Comparison of ENCODE assay signal across 12 mouse cellular contexts in the genomic region with DNA sequence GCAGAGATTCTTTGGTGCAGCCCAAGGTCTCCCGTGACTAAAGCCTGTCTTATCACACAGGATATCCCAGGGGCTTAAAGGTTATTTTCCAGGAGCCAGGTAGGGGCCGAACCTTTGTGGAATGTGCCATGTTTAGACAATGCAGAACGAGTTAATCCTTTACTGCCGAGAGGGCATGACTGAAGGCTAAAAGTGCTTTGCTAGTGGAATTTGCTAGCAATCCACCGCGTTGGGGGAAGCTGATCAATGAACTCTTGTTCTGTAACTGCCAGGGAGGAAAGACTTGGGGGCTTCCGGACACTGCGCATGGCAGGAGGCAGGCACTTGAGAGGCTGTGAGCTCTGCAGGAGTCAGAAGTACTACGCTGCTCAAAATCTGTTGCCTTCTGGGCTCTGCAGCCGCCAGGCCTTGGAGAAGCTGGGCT.
DNase-seq lines count a peak whose midpoint lies in the region; ATAC-seq lines count a peak whose summit lies in the region.
"Had no signal": no experiment of that assay in that cellular context is flagged by ENCODE, and none has a peak within 500 bp of the region (broad histone marks: within the 10 kb centered on the region; RNA-seq: fewer than 3 reads in every experiment).

No protein-coding gene starts in this region.

- ATAC-seq in hindbrain, embryonic 16.5 days: peak; percentile 50; the same call in 1 of the 2 replicates
- ATAC-seq: Patski had no signal

- DNase-seq in hindbrain, embryonic 10.5 days (ENCODE audit: low spot score): no peak
- DNase-seq in R1 (ENCODE audit: low read depth, low spot score): peak; percentile 52
- peak; percentile 40 for DNase-seq in embryo, embryonic 11 days
- peak; percentile 36 for DNase-seq in kidney, postnatal 14 days
- DNase-seq in urinary bladder, adult 18-20 months (ENCODE audit: low spot score in 2 of 2): no peak
- DNase-seq in thymus, postnatal 4 days: no peak
- DNase-seq: adrenal gland, postnatal 36 days; cerebellum, adult 2 months; heart, postnatal 10 days; lung, postnatal 14 days had no signal

- H3K9me3 ChIP-seq in hindbrain, embryonic 16.5 days (ENCODE audit: control insufficient read depth, low read length): no peaks in the 10 kb centered on the region
- H3K9me3 ChIP-seq in hindbrain, embryonic 10.5 days: no peaks in the 10 kb centered on the region

- H3K9ac ChIP-seq in hindbrain, embryonic 16.5 days (ENCODE audit: low read depth, low read length): no peak overlapping the region; the same call in 1 of the 2 replicates

- no peaks in the 10 kb centered on the region for H3K36me3 ChIP-seq in hindbrain, embryonic 16.5 days (ENCODE audit: control insufficient read depth, insufficient read depth, low read length)
- H3K36me3 ChIP-seq in hindbrain, embryonic 10.5 days: no peaks in the 10 kb centered on the region

- H3K4me1 ChIP-seq in hindbrain, embryonic 16.5 days (ENCODE audit: control insufficient read depth, insufficient read depth, low read depth, low read length): no peaks in the 10 kb centered on the region; the same call in 1 of the 2 replicates
- H3K4me1 ChIP-seq in hindbrain, embryonic 10.5 days (replicated peaks): peaks cover 6% of the 10 kb centered on the region; the same call in 1 of the 2 replicates

- 34% methylated on average over 10 of the region's 10 CpGs for WGBS in hindbrain, embryonic 16.5 days
- 30% methylated on average over 10 of the region's 10 CpGs for WGBS in hindbrain, embryonic 10.5 days

- no peaks in the 10 kb centered on the region for H3K27me3 ChIP-seq in hindbrain, embryonic 16.5 days (replicated peaks; ENCODE audit: control insufficient read depth, insufficient read depth, low read length)
- no peaks in the 10 kb centered on the region for H3K27me3 ChIP-seq in hindbrain, embryonic 10.5 days (ENCODE audit: insufficient read depth, poor library complexity, severe bottlenecking)
- H3K27me3 ChIP-seq: Patski had no signal

- H3K4me3 ChIP-seq in hindbrain, embryonic 16.5 days (ENCODE audit: low read length): no peak overlapping the region
- H3K4me3 ChIP-seq in hindbrain, embryonic 10.5 days: no peak overlapping the region

- no peak overlapping the region for H3K27ac ChIP-seq in hindbrain, embryonic 16.5 days (ENCODE audit: low read depth, low read length)
- no peak overlapping the region; the same call in 1 of the 2 replicates for H3K27ac ChIP-seq in hindbrain, embryonic 10.5 days

- H3K4me2 ChIP-seq in hindbrain, embryonic 16.5 days (ENCODE audit: low read length): no peak overlapping the region

Comparison
In these comparisons a context has a peak if more than half of its experiments do, and no peak if none do; other contexts are left out.
1. DNase-seq: peak in R1 (single experiment), embryo, embryonic 11 days (single experiment) and kidney, postnatal 14 days (single experiment); none in hindbrain, embryonic 10.5 days (single experiment), urinary bladder, adult 18-20 months (0 of 2) and thymus, postnatal 4 days (single experiment).